Mouse (Mus musculus) neutrophil, adult 5-6 weeks (primary cell): Measurements from ENCODE around the gene Usp4. TPM values are rescaled to one million over a fixed set of nuclear protein-coding genes. Genes with fewer than 3 reads are reported as not detected.

ENCODE experiments used
- ATAC-seq: fragments of 151-379, 151-347 bp; 2 replicates; pipeline ENCODE4 v1.8.0; 2017; ENCODE audit warnings: mild to moderate bottlenecking, moderate TSS enrichment; ENCODE audit not compliant: insufficient number of reproducible peaks, poor library complexity, low FRiP score, severe bottlenecking; ENCODE audit errors: extremely low read depth
- total RNA-seq: library from RNA; stranded (forward); fragments of 200-1000 nt; gene quantifications from 2 replicates; pipeline ENCODE4 v1.2.3, GENCODE M21; 2017

Usp4 gene
- total RNA-seq, 1 experiment from 2014 or later: 154 TPM

DNA sequence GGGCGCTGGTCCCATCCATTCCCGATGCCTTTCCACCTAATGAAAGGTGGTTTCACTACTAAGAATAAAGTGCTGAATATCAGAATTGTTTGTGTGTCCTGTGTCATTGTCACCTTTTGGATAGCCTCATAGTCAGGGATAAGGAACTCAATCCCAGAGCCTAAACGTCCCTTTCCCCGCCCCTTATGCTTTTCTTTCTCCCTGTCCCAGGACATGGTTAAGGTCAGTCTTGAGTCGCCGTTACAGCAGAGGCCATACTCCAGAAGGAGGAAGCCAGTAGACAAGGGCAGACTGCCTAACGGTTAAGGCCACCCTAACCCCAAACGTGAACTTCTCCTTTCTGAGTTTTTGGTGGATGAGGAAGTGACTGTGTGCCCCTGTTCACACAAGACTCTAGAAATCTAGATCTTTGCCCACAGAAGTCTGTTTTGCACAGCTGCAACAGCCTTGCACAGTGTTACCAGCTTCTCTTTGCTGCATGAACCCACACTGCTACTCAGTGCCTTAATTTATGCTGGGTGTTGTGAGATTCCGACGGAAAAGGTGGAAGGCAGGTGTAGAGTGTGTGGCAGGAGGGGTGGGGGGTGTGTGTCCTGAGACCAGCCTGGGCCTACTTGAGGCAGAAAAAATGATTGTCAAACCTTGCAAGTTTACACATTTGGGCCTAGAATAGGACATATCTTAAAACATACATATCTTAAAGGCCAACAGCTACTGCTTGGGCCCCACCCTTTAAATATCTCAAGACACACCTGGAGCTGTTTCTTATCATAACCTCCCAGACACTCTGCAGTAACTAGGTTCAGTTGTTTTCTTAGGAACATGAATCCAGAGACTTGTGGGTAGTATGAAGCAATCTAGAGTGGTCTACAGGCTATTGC lies 7.2 kb upstream of the Usp4 start:
- ATAC-seq: peak; percentile 67

- no peak for ATAC-seq
These were observed 6.5 kb upstream of the Usp4 start for GRCm38 (mm10) chr9:108341139-108341475.

- no peak for ATAC-seq
These were observed 5.9 kb upstream of the Usp4 start for GRCm38 (mm10) chr9:108341801-108342200.

DNA sequence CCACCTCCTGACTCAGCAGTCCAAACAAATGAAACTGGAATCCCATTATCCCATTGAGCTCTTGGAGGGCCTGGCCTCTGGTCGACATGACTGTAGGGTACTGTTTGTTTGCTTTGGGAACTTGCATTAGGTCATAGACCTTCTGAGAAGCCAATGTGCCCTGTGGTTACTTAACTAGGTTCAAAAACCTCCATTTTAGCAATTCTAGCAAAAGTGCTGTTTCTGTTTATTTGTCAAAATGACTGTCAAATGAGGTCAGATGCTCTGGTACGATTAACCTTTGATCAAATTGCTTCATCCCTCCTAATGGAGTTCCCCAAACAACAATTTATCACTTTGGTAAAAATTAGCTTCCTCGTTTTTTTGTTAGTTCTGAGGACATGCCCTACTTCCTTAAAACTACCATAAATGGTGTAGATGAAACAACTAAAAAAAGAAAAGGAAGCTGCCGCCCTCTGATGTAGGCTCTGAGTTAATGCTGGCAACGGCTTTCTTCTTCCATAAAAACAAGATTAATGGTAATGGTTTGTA lies 5.3 kb upstream of the Usp4 start:
- ATAC-seq: no peak

DNA sequence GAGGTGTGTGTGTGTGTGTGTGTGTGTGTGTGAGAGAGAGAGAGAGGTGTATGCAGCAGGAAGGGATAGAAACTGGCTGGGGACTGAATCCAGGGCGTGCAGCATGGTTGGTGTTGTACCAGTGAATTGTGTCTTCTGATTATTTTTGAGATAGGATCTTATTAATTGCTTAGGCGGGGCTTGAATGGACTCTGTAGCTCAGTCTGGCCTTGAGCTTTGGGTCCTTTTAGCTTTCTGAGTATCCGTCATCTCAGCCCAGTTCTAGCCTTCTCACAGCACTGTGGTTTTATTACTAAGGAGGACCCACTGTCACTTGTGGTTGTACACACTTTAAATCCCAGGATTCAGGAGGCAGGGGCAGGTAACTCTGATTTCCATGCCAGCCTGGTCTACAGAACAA lies 4.3 kb upstream of the Usp4 start:
- no peak for ATAC-seq

- no peak for ATAC-seq
These were observed 3.8 kb upstream of the Usp4 start for GRCm38 (mm10) chr9:108343835-108344234.

DNA sequence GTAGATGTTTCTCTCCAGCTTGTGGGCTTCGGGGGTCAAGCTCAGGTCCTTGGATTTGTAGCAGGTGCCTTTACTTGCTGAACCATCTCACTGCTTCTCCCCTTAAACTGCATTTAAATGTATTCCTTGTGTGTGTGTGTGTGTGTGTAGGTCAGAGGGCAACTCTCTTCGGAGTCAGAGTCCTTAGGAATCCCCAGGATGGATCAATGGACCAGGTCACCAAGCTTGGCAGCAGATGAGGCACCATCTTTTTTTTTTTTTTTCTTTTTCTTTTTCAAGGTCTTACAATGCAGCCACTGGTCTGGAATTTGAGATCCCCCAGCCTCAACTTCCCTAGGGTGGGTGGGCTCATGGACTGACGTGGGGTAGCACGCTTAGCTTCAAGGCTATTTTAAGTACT lies 3.2 kb upstream of the Usp4 start:
- ATAC-seq: no peak

GRCm38 (mm10) chr9:108347024-108347423 lies 629 bp upstream of the Usp4 start:
- ATAC-seq: no peak

GRCm38 (mm10) chr9:108348290-108348680 lies 632 bp downstream of the Usp4 start:
- ATAC-seq: no peak

GRCm38 (mm10) chr9:108349727-108350126 lies 2.1 kb downstream of the Usp4 start:
- ATAC-seq: no peak

DNA sequence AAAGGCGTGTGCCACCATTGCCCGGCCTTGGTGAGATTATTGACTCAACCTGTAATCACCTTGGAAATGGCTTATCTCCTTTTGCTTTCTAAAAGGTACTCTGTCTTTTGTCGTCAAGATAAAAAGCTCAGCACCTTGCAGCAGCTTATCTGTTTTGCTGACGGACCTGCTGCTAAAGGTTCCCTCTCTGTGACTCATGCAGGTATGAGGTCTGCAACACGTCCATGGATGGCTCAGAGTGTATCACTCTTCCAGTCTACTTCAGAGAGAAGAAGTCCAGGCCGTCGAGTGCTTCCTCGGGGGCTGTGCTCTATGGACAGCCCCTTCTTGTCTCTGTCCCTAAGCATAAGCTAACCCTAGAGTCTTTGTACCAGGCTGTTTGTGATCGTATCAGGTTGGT lies 30.6 kb downstream of the Usp4 start:
- ATAC-seq: no peak

GRCm38 (mm10) chr9:108378736-108379135 lies 31.1 kb downstream of the Usp4 start:
- ATAC-seq: no peak

- no peak for ATAC-seq
These were observed 31.6 kb downstream of the Usp4 start for GRCm38 (mm10) chr9:108379294-108379693.

GRCm38 (mm10) chr9:108381382-108381781 lies 33.7 kb downstream of the Usp4 start:
- no peak for ATAC-seq

- no peak for ATAC-seq
These were observed 37.4 kb downstream of the Usp4 start for GRCm38 (mm10) chr9:108385006-108385405.

- no peak for ATAC-seq
These were observed 39.2 kb downstream of the Usp4 start for GRCm38 (mm10) chr9:108386816-108387215.

DNA sequence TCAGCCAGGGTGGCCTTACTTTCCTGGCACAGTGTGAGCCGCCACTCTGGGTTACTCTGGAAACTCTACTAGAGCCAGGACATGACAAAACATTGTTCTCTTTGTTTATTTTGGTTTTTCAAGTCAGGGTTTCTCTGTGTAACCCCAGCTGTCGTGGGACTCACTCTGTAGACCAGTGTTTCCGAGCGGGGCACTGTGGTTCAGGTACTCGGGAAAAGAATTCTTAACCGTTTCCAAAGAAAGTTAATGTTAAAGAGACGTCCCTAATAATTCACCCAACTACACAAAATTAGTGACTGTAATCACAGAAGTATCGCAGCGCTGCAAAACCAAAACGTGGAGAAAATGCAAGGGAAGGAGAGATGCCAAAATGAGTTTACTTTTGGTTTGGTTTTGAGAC lies 40.9 kb downstream of the Usp4 start:
- no peak for ATAC-seq

GRCm38 (mm10) chr9:108389220-108389619 lies 41.6 kb downstream of the Usp4 start:
- no peak for ATAC-seq

DNA sequence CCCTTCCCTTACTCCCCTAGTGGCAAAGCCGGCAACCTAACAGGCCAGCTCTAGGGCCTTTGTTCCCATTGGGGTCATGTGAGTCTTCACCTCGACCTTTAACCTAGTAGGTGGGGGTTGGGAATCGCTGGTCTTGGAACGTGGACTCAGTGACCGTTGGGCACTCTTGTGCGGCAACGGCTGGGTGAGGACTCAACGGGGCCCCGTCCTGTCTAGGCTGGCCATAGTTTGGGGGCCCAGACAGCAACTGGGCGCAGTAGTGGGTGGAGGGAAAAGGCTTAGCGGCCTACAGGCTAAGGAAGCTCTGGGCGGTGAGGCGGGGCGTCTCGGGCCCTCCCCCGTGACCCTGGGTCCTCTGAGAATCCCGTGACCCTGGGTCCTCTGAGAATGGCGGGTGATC lies 45.0 kb downstream of the Usp4 start, which contains the start of gene 1700102P08Rik:
Gene 1700102P08Rik (plus strand): TSS at position 130 of the 400 bp plus-strand sequence.
- ATAC-seq: no peak

GRCm38 (mm10) chr9:108394191-108394590 lies 46.5 kb downstream of the Usp4 start:
- ATAC-seq: no peak

GRCm38 (mm10) chr9:108395427-108395826 lies 47.8 kb downstream of the Usp4 start:
- no peak for ATAC-seq
